Mouse (Mus musculus): ENCODE measurements around the gene Surf1. TPM values are rescaled to one million over a fixed set of nuclear protein-coding genes. Genes with fewer than 3 reads are reported as not detected.
A peak's percentile ranks its signal among the peaks of the same experiment; 100 is the strongest.

Surf1 gene
- polyA plus RNA-seq, 2 experiments = 25.8 to 31.7 TPM

DNA sequence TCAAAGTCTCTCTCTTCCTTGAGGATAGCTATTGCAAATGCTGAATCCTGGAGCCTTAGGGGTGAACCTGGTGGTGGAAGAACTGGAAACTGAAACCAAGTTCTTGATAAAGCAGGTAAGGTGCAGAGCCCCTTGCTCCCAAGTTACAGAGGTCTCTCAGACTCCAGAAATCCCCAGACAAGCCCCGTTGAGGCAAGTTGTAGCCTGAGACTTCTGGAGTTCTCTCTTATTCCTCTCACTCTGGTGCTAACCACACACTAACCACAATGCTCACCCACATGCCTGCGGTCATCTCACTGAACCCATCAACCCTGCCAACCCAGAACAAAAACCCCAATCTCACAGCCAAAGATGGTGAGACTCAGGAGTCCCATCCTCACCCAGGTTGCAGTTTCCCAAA lies 19.0 kb upstream of the Surf1 start:
- ATAC-seq (ENCODE audit: insufficient read depth) (no peak), DNase-seq (ENCODE audit: low read depth in 3 of 3, low spot score in 3 of 3) (no peak)
- TF ChIP-seq CTCF (IDR thresholded peaks at IDR 0.05; ENCODE audit: low read depth) (no peak), EP300 (IDR thresholded peaks at IDR 0.05; ENCODE audit: low read depth) (no peak)
- 14% methylated on average over 2 of the region's 2 CpGs for WGBS (ENCODE audit: insufficient replicate concordance)
- Histone ChIP-seq H3K4me3 (ENCODE audit: insufficient read depth in 1 of 2, low read depth in 2 of 2, low read length in 2 of 2) (no peak overlapping the region), H3K4me2 (ENCODE audit: low read depth) (no peak overlapping the region), H3K9ac (replicated peaks) (no peak overlapping the region), H3K4me1 (replicated peaks; ENCODE audit: control insufficient read depth in 2 of 2, insufficient read depth in 2 of 2, low read length in 1 of 2) (peaks cover 9 to 21% of the 10 kb centered on the region in 2 experiments), H3K36me3 (replicated peaks; ENCODE audit: control insufficient read depth, insufficient read depth, low read depth) (peaks cover 5% of the 10 kb centered on the region), H3K9me3 (ENCODE audit: control insufficient read depth, low read length) (no peaks in the 10 kb centered on the region), H3K27ac (no peak overlapping the region), H3K27me3 (ENCODE audit: control insufficient read depth, insufficient read depth, low read length) (no peaks in the 10 kb centered on the region)

- H3K27me3 ChIP-seq (ENCODE audit: control insufficient read depth, insufficient read depth, low read length) = no peaks in the 10 kb centered on the region
- H3K9me3 ChIP-seq (ENCODE audit: control insufficient read depth, low read length) = no peaks in the 10 kb centered on the region
- H3K27ac ChIP-seq = peak within 1 kb of the TSS; percentile 11
- peaks cover 9 to 21% of the 10 kb centered on the region in 2 experiments for H3K4me1 ChIP-seq (replicated peaks; ENCODE audit: control insufficient read depth in 2 of 2, insufficient read depth in 2 of 2, low read length in 1 of 2)
- H3K9ac ChIP-seq (replicated peaks) = peak within 1 kb of the TSS; percentile 89
- H3K4me2 ChIP-seq (ENCODE audit: low read depth) = peak within 1 kb of the TSS; percentile 80
- H3K4me3 ChIP-seq (ENCODE audit: insufficient read depth in 1 of 2, low read depth in 2 of 2, low read length in 2 of 2) = peak within 1 kb of the TSS; percentile 76 to 79
- H3K36me3 ChIP-seq (replicated peaks; ENCODE audit: control insufficient read depth, insufficient read depth, low read depth) = peaks cover 14% of the 10 kb centered on the region
- TF ChIP-seq CTCF (IDR thresholded peaks at IDR 0.05; ENCODE audit: low read depth) (no peak), EP300 (IDR thresholded peaks at IDR 0.05; ENCODE audit: low read depth) (no peak)
- peak; percentile 85 to 87 (median 86) for DNase-seq (ENCODE audit: low read depth in 3 of 3, low spot score in 3 of 3)
- WGBS (ENCODE audit: insufficient replicate concordance) = under 1% methylated on average over 68 of the region's 70 CpGs
- peak; percentile 94 for ATAC-seq (ENCODE audit: insufficient read depth)
These were observed 17.1 kb upstream of the Surf1 start, which contains the start of the genes Surf4 and Stkld1 for GRCm38 (mm10) chr2:26933304-26934055. Gene Surf4 (minus strand): TSS chr2:26933928. Gene Stkld1 (plus strand): TSS chr2:26934047.

DNA sequence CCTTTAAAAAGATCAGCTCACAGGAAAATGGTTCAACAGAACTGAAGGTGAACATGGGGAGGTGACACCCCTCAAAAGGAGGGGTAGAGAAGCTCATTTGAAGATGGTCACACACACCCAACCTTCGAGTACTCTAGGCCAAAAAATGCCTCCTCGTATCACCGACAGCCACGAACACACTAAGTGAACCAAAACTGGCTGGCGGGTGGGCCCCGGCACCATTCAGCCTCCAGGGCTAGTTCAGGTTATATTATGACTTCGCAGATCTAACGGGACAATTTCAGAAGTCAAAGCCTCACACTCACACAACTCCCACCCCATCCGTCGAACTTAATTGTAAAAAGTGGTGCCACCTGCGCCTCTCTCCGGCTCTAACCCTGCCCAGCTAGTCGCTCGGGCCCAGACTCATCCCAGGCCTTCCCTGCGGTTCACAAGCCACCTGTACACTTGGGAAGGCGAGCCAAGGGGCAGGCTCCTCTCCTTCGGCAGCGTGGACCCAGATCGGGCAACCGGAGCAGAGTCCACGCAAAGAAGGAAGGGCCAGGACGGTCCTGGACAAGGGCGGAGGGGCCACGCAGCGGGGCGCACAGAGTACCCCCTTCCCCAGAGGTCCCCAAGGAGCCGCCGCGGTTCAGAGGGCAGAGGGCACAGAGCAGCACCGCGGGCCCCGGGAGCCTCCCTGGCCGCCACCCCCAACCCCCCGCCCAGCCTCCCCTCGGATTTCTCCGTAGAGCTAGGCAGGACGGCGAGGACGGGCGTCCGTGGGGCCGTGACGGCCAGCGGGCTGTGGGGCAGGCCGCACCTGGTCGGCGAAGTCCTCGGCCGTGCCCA lies 16.4 kb upstream of the Surf1 start:
- Histone ChIP-seq H3K9me3 (ENCODE audit: control insufficient read depth, low read length) (no peaks in the 10 kb centered on the region), H3K36me3 (replicated peaks; ENCODE audit: control insufficient read depth, insufficient read depth, low read depth) (peaks cover 14% of the 10 kb centered on the region), H3K4me1 (replicated peaks; ENCODE audit: control insufficient read depth in 2 of 2, insufficient read depth in 2 of 2, low read length in 1 of 2) (peaks cover 9 to 21% of the 10 kb centered on the region in 2 experiments), H3K4me3 (ENCODE audit: insufficient read depth in 1 of 2, low read depth in 2 of 2, low read length in 2 of 2) (peak overlapping the region; percentile 73 to 76), H3K9ac (replicated peaks) (peak overlapping the region; percentile 89), H3K27ac (peak overlapping the region; percentile 9; the same call in 1 of the 2 replicates), H3K4me2 (ENCODE audit: low read depth) (peak overlapping the region; percentile 68), H3K27me3 (ENCODE audit: control insufficient read depth, insufficient read depth, low read length) (no peaks in the 10 kb centered on the region)
- TF ChIP-seq CTCF (IDR thresholded peaks at IDR 0.05; ENCODE audit: low read depth) (no peak), EP300 (IDR thresholded peaks at IDR 0.05; ENCODE audit: low read depth) (no peak)
- ATAC-seq (ENCODE audit: insufficient read depth) (peak; percentile 23), DNase-seq (ENCODE audit: low read depth in 3 of 3, low spot score in 3 of 3) (no peak)
- WGBS (ENCODE audit: insufficient replicate concordance) = 1% methylated on average over 48 of the region's 49 CpGs

- no peak for TF ChIP-seq EP300 (IDR thresholded peaks at IDR 0.05; ENCODE audit: low read depth)
- peak; percentile 89 for TF ChIP-seq CTCF (IDR thresholded peaks at IDR 0.05; ENCODE audit: low read depth)
- no peak for ATAC-seq (ENCODE audit: insufficient read depth)
- Histone ChIP-seq H3K4me3 (ENCODE audit: insufficient read depth in 1 of 2, low read depth in 2 of 2, low read length in 2 of 2) (no peak overlapping the region), H3K27me3 (ENCODE audit: control insufficient read depth, insufficient read depth, low read length) (no peaks in the 10 kb centered on the region), H3K4me2 (ENCODE audit: low read depth) (peak overlapping the region; percentile 8; the same call in 1 of the 2 replicates), H3K9ac (replicated peaks) (no peak overlapping the region), H3K4me1 (replicated peaks; ENCODE audit: control insufficient read depth in 2 of 2, insufficient read depth in 2 of 2, low read length in 1 of 2) (peaks cover 9 to 19% of the 10 kb centered on the region in 2 experiments), H3K27ac (0 out of 2 replicates have a peak overlapping the region, but pooled peaks have one; percentile 10), H3K9me3 (ENCODE audit: control insufficient read depth, low read length) (no peaks in the 10 kb centered on the region), H3K36me3 (replicated peaks; ENCODE audit: control insufficient read depth, insufficient read depth, low read depth) (peaks cover 30% of the 10 kb centered on the region)
- 21% methylated on average over 1 of the region's 1 CpGs for whole genome bisulfite sequencing (ENCODE audit: insufficient replicate concordance)
- DNase-seq (ENCODE audit: low read depth in 3 of 3, low spot score in 3 of 3) = peak; percentile 66 to 71 (median 69)
These were observed 14.1 kb upstream of the Surf1 start for GRCm38 (mm10) chr2:26930390-26930789.
